Mouse (Mus musculus) neutrophil, adult 5-6 weeks (primary cell): Measurements from ENCODE around the gene Shank2. TPM values are rescaled to one million over a fixed set of nuclear protein-coding genes. Genes with fewer than 3 reads are reported as not detected.

Experiments
- ATAC-seq: fragments of 151-379, 151-347 bp; 2 replicates; pipeline ENCODE4 v1.8.0; 2017; ENCODE audit warnings: mild to moderate bottlenecking, moderate TSS enrichment; ENCODE audit not compliant: insufficient number of reproducible peaks, poor library complexity, low FRiP score, severe bottlenecking; ENCODE audit errors: extremely low read depth
- total RNA-seq: library from RNA; stranded (forward); fragments of 200-1000 nt; gene quantifications from 2 replicates; pipeline ENCODE4 v1.2.3, GENCODE M21; 2017

Shank2 gene
- total RNA-seq, 1 experiment from 2014 or later, result not detected

DNA sequence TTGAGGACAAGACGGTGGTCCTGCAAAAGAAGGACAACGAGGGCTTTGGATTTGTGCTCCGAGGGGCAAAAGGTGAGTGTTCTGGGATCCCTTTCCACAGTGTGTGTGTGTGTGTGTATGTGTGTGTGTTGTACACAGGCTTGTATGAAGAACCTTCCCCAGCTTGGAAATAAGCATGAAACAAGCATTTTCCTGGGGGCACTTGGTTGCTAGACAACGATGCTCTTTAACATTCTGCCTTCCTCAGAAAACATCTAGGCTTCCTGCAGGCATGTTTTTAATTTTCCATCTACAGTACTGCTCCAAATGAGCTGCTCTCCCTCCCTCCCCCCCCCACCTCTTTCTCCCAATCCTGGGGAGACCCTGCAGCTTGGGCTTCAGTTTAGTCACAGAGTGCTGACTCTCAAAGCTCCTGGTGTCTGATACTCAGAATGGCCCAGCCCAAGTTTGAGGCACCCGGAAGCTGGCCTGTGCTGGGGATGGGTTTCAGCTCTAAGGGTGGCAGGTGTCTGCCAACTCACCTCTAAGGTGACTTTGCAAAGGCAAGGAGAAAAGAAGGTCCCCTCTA, 283.4 kb downstream of the Shank2 start:
- no peak for ATAC-seq

DNA sequence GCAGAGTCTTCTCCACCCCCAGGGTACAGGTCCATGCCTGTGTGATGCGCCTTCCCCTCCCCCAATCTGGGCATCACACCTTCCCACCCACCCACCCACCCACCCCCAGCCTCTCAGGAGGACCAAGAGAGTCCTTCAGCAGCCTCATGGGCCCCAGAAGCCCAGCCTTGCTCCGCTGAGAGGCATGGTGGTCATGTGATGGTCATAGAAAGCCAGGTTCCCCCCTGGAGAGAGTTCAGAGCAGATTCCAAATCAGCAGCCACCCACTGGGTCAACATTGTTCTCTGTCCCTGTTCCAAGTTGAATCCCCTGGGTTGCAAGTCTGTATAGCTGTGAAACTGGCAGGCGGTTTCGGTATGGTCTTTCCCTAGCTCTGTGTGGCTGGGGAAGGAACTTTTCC, 284.2 kb downstream of the Shank2 start:
- no peak for ATAC-seq

DNA sequence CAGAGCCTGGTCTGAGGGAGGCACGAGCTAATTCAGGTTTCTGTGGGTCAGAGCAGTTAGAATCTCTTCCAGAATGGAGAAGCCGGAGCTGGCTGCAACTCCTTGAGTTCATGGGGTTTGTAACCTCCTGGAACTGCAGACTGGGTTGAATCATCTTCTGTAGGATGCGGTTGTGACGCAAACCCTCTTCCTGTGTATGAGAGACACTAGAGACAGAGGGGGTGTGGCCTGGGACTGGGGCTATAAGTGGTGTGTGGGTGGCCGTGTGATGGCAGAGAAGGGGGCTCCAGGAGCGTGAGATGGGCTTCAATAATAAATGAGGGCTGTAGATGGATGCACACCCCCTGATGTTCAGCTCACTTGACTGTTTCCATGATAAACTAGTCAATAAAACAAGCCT, 286.3 kb downstream of the Shank2 start:
- no peak for ATAC-seq

DNA sequence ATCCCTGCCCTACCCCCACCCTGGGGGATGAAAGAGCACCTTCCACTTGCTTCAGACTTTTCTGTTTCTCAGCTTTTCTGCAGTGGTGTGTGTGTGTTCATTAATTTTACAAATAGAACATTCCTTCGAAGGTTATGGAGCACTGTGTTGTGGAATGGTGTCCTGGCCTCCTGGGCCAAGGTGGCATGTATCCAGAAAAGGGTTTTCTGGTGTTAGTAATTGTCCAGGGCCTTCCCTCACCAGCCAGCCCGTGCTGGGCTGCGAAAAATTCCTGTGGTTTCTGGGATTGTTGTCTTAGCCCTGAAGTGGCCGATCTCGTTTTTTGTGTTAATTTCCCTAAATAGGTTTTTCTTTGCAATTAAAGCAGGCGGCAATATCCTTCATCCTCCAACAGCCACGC, 289.8 kb downstream of the Shank2 start:
- no peak for ATAC-seq

DNA sequence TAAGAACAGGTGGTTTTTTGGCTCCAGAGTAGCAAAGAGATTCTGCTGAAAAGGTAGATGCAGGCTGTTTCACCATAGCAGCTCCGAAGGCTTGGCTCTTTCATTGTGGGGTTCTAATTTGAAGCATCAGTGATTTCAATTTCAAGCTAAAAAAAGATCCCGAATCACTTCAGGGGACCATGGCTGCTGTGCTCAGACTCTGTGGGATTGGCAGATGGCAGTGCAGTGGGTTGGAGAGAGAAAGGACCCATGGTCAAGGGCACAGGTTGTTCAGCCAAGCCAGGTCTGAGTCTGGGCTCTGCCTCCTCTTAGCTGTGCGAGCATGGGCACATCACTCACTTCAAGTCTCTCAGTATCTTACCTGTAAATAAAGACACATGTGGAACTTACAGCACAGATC, 291.9 kb downstream of the Shank2 start:
- ATAC-seq, result no peak

DNA sequence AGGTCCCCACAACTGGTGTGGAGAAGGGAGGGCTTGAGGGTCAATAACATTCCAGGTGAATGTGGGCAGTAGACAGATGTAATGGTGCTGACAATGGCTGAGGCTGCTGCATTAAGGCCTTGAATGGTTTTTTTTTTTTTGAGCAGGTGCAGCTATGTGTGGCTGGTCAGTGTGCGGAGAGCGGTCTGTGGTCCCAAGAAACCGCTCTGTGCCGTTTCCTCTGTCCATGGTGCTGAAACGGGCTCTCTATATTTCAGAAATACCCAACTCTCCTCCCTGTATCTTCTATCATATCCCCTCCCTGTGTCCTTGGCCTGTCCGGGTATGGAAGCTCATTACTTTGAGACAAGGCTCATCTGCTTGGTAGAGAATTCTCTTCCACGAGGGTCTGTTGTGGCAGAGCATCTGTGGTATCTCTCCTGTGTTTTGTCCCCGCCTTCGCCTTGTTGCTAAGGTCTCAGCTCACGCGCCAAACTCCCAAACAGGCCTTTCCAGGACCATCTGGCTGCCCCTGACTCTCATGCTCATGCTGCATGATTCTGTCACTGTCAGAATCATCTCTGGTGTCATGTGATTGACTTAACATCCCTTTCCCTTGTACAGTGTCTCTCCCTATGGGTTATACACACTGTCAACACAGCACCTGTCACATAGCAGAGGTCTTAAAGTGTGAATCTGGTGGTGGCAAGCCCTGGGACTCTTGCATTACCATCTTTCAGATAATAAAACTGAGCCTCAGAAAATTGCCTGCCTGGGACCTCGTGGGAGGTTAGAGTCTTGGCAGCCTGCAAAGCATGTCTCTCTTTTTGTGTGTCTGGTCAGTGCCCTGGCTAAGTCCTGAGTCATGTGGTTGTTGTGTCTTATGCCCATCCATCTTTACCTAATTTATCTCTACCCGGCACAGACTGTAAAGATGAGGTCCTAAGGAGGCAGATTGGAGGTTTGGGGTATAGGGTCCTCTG, 292.8 kb downstream of the Shank2 start:
- no peak for ATAC-seq

DNA sequence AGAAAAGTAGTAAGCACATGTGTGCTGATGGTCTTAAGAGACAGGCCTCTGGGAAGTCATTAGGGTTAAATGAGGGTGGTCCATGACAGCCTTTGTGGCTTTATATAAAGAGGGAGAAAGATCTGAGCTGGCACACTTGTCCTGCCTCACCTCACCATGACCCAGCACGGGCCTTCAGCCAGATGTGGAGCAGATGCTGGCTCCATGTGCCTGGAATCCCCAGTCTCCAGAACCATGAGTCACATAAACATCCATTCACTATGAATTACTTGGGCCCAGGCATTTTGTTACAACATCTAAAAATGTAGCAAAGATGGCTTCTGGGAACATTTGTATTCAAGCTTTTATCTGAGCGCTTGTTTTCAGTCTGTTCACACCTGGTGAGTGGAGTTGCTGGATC, 297.6 kb downstream of the Shank2 start:
- no peak for ATAC-seq

DNA sequence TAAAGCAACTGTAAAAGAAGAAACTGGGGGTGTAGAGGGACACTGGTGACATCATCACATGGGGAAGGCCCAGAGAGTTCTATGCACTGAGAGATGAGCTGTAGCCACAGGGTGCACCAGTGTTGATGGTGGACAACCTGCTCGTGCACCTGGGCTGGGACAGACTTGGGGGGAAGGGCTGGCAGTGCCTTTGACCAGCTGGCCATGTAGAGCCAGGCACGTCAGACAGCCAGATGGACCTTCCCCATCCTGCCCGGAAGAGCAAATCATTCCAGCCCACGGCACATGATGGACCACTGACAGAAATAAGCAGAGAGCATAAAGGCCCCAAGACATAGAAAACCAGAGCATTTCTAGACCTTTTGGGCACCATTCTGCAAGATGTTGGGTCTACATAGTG, 299.9 kb downstream of the Shank2 start:
- no peak for ATAC-seq

DNA sequence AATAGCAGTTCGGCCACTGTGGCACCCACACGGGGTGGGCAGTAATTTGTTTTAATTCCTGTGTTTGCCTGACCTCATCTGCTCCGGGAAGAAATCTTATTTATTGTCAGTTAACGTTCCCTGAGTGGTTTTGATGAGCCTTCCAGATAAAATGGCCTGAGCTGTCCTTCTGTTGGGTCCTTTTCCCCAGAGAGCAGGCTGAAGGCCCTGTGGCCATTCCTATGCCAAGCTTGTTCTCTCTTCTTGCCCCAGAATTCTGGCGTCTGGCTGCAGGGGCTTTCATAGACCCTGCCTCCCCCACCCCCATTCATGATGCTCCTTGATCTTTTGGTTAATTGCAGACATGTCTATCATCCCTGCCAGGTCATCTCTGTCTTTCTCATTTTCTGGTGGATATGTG, 300.8 kb downstream of the Shank2 start:
- no peak for ATAC-seq

DNA sequence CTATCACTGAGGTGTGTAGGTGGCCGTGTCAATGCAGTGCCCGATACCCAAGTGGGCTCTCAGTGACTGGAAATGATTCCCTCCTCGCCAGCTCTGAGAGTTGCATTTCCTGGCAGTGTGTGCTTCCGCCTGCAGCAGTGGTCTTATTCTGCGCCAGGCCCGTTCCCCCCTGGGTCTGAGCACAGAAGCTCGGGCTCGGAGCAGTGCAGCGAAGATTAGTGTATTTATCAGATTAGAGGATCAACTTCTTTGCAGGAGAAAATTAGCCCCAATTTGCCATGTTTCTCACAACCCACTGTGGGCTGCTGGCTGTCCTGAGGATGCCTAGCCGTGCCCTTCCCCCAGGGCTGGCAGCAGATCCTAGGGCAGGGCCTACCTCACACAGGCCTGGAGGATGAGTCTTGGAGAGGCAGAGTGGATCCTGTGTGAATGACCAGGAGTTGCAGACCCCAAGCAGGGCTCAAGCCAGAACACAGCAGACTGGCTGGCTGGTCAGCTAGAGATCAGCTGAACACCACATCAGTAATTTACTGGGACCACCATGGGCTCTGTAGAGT, 306.2 kb downstream of the Shank2 start:
- ATAC-seq, result no peak

DNA sequence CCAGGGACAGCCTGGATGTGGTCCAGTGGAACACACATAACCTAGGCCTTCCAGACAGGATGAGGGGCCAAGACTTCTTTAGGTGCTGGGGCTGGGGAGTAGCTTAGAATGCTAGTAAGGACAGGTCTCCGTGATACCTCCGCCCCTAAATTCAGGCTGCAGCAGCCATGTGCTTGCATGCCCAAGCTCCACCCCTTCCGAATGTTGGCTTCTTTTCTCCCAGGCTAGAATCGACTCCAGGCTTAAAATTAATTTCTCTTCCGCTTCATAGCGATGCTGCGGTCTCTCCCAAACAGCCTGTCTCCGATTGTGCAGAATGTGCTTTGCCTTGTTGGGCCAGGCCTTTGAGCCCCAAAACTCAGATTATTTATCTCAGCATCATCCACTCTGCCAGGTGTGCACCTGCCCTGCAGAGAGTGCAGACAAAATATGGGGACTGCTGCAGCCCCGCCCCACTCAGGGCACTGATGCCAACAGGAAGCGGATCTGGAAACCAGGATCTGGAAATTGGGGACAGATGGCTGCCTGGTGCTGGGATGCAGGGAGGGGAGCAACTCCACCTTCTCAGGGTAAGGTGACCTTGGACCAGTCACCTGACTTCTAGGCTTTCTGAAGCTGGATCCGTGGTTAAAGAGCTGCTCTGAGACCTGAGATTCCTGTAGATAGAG, 312.8 kb downstream of the Shank2 start:
- ATAC-seq, result no peak

DNA sequence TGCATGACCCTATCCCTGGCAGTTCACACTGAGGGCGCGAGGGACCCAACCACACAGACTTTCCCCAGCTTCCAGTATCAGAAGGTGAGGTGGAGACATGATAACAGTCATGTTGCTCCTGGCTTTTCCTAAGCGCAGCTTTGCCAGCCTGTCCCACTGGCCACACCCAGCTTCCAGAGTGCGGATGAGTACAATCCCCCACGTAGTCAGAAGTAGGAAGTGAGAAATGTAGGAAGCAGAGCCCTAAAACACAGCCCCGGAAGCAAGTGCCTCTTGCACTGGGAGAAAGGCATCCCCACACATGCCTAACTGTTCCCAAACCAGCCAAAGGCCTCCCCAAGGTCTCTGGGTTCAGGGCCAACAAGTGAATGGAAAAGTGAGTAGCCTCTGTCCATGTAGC, 314.5 kb downstream of the Shank2 start:
- no peak for ATAC-seq

DNA sequence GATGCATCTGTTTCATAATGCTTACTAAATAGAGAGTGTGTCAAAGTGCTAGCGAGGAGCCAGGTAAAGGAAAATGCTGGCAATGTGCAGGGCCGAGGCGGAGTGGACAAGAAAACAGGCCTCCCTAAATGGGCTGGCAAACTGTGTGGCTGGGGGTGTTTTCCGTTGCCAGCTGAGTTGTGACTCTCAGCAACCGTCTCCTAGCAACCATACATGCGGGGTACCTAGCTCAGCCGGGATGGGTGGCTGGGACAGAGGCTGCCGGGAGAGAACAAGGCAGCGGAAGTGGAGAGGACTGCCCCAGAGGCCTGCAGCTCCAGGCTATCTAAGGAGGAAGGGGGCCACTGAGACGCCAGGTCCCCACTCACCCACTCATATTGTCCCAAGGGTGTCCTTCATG, 315.1 kb downstream of the Shank2 start:
- ATAC-seq, result no peak

DNA sequence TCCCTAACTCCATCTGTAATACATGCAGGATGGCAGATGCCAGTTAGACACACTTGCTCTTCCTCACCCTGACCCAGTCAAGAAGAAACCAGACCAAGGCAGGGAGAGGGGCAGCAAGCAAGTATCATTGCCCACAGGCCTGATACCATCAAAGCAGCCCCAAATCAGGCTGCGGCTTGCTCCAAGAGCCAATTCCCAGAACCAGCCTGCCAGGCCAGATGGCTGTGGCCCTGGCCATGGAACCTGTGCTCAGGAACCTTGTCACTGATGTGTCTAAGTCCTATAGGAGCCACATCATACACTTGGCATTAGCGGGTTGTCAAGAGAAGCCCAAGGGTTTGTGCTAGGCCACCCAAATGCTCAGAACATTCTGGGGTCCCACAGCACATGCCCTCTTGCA, 322.3 kb downstream of the Shank2 start:
- ATAC-seq, result no peak

DNA sequence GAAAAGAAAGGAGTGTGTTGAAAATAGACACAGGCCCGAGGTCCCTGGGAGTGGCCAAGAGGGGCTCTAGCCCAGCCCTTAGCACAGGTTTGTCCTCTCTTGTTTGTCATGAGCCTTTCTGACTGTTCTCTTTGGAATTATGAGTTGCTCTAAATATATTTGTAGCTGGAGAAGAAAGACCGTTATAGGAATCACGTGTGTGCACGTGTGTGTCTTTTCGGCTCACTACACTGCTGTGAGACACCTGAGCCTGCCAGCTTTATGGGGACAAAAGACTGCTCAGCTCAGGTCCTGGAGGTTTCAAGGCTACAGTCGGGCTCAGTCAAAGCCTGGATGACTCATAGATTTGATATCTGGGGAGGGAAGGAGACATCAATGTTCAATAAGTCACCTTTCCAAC, 323.1 kb downstream of the Shank2 start:
- ATAC-seq, result no peak

DNA sequence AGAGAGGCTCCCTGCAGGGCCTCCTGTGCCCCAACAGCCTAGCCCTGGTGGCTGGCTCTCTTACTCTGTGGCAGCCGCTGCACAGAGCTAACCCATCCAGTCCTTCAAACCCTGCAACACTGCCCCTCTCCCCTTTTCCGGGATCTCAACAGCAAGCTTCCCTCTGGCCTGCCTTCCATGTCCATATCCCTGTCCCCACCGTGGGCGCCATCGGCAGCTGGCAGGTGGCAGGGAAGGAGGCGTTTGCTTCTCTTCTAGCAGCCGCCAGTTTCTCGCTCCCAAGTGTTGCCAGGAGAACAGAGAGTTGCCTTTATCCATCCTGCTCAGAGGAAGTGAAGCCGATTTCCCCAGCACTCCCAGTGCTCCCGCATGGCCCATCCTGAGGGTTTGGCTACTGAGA, 323.9 kb downstream of the Shank2 start:
- no peak for ATAC-seq

DNA sequence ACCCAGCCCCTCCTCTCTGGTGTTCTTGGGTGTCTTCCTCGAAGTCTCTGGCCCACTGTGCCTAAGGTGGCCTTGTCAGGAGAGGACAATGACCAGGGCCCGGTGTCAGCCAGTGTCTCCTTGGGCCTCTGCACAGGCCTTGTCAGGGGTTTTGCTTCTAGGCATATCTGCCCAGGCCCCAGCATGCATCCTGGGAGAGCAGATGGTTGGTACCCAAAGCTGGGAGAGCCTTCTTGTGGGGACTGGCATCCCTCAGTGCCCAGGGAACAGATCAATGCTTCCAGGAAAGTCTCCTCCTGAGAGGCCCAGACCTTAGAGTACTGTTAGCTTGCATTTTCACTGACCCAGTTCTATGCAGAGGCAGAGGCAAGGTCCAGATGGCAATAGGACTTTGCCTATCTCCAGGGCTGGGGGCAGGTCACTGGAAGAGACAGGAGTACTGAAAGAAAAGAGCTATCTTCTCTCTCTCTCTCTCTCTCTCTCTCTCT, 327.7 kb downstream of the Shank2 start:
- ATAC-seq, result no peak

DNA sequence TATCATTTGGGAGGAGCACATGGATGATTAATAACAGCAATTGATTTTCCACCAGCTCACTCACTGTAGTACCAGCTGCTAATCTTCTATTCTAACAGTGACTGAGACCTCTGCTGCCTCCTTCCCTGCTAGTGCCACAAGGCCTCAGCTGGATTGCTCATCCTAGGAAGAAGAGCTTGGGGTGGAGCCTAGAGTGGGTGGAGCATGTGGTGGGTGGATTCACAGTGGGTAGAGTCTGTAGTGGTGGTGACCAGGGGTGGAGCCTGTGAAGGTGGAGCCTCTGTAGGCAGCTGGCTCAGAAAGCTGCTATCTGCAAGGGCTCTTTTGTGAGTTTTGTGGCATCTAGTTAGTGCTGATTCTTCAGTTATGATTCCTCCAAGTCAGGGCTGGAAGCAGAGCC, 334.9 kb downstream of the Shank2 start:
- no peak for ATAC-seq

DNA sequence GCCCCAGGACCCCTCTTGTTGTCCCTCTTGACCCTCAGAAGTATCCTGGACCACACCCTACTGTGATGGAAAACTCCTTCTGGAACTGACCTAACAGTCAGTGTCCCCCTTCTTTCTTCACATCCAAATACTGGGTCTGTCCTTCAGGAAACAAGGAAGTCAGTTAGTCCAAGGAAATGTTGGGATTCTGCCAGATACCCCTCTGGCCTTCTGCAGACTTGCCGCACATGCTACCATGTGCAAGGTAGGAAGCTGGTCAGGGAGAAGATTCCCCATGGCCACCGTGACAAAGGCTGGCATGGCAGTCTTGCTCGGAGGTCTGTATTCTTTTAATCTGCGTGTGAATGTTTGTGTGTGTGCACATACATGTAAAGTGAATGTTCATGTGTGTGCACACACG, 337.0 kb downstream of the Shank2 start:
- ATAC-seq, result no peak

DNA sequence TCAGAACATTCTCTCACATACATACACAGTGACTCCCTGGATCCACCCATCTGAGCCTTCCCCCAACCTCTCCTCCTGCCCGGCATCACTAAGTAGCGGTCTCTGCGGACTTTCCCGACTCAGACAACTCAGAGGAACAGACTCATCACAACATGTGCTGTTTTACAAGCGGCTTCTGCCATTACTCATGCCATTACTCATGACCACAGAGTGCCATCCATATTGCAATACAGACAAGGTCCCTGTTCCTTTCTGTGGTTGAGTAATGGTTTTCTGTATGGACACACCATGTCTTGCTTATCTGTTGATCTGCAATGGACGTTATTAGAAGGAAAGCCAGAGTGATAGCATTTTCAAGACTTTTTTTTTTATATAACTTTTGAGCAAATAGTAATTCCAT, 338.6 kb downstream of the Shank2 start:
- no peak for ATAC-seq
